Mouse (Mus musculus) urinary bladder, postnatal 10 days (tissue): ENCODE data around the gene Nufip2.
"Not testable (repeated sequence)": the region's sequence is repeated elsewhere in the genome, so short reads cannot be mapped to it uniquely, and the experiment has no call there.

Experiments
- DNase-seq: peaks from one replicate; pipeline ENCODE4 v3.0.0; 2022; ENCODE audit warnings: low spot score

Nufip2 gene

GRCm38 (mm10) chr11:77713736-77714135, 27.8 kb downstream of the Nufip2 start:
- no peak for DNase-seq

DNA sequence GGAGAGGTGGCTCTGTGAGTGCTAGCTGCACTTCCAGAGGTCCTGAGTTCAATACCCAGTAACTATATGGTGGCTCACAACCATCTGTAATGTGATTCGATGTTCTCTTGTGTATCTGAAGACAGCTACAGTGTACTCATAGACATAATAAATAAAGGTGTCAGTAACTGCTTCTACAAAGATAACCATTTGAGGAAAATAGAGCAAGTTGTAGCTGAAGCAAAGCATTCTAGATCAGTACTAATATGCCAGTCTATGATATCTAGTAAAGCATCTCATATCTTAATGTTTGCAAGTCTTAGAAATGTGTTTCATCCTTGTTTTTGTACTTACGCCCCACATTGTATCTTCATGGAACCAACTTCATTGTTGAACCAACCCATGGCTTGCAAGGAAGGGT, 33.1 kb downstream of the Nufip2 start:
- DNase-seq, result no peak

DNA sequence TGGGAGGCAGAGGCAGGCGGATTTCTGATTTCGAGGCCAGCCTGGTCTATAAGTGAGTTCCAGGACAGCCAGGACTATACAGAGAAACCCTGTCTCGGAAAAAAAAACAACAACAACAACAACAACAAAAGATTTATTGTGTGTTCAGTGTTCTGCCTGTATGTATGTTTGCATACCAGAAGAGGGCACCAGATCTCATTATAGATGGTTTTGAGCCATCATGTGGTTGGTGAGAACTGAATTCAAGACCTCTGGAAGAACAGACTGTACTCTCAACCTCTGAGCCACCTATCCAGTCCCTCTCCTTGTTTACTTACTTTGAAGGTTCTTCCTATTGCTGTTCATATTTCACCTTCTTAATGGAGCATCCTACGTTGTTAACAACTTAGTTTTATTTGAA, 35.4 kb downstream of the Nufip2 start:
- DNase-seq, result no peak

- no peak for DNase-seq
These were observed 38.8 kb downstream of the Nufip2 start for GRCm38 (mm10) chr11:77724766-77725165.

- no peak for DNase-seq
These were observed 39.2 kb downstream of the Nufip2 start, which contains the start of gene Cryba1 for GRCm38 (mm10) chr11:77725183-77725582. Gene Cryba1 (minus strand): TSS chr11:77725283.

DNA sequence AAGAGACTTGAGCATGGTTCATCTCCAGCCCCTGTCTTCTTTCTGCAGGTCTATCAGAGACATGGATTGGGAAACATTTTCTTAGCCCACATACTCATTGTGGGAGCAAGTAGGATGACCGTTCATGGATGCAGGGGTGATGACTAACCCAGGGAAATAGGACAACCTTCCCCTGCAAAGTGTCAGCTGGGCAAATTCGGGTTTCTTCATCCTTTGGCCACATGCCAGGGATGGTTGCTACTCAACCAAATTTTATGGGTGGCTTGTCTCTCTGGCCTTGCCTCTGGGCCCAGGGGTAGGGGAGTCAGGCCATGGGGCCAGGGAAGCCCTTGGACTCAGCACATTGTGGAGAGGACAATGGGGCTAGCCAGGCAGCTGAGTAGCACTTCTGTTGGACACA, 42.6 kb downstream of the Nufip2 start:
- no peak for DNase-seq

GRCm38 (mm10) chr11:77737289-77737688, 51.3 kb downstream of the Nufip2 start:
- DNase-seq, result peak; percentile 56

DNA sequence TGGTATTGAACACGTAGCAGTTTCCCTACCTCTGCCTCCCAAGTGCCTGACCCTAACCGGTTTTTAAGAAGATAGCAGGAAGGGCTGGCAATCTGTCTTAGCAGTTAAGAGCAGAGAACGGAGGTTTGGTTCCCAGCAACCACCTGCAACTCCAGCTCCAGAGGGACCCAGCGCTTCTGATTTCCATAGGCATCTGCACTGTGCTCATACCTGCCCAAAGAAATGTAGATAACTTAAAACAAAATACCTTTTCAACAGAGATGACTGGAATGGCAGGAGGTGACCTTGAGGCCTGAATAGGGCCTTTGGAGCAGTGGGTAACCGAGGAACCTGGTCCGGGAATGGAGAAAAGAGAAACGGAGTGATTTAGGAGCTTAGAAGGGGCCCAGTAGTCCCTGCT, 52.6 kb downstream of the Nufip2 start:
- no peak for DNase-seq

DNA sequence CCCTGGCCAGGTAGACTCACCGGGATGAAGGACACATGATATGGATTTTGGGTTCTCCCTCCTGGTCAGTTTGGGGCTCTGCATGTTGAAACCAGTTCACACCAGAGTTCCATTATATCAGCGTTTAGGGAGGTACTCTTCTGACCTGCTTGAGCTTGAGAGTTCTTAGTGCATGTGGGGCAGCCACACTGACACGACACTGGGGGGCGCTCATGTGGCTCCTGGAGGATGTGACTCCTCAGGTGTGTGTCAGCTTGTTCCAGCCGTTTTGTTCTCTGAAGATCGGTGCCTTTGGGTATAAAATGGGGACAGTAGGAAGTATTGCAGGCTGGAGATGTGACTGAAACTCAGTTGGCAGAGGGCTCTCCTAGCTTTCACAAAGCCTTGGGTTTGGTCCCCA, 58.0 kb downstream of the Nufip2 start:
- DNase-seq, result no peak

GRCm38 (mm10) chr11:77746652-77747051, 60.7 kb downstream of the Nufip2 start:
- DNase-seq, result no peak

GRCm38 (mm10) chr11:77747103-77747502, 61.1 kb downstream of the Nufip2 start:
- DNase-seq, result not testable (repeated sequence)

- DNase-seq, result no peak
These were observed 63.0 kb downstream of the Nufip2 start for GRCm38 (mm10) chr11:77748996-77749395.

- DNase-seq, result no peak
These were observed 66.6 kb downstream of the Nufip2 start for GRCm38 (mm10) chr11:77752525-77752924.

DNA sequence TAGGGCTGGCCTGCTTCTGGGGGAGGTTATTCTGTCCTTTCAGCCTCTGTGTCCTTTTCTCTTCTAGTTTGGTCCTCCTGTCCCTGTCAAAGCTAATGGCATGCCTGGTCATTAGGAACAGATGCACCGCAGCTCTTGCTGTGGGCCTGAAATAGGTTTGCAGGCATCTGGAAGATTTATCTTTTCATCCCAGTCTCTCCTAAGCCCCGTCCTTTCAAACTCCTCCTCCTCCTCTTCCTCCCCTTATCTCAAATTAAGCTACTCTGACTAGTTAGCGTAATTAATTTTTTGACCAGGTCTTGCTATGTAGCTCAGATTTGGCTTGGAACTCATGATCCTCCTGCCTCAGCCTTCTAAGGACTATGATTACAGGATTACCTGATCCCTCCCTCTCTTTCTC, 67.5 kb downstream of the Nufip2 start:
- DNase-seq, result no peak

DNA sequence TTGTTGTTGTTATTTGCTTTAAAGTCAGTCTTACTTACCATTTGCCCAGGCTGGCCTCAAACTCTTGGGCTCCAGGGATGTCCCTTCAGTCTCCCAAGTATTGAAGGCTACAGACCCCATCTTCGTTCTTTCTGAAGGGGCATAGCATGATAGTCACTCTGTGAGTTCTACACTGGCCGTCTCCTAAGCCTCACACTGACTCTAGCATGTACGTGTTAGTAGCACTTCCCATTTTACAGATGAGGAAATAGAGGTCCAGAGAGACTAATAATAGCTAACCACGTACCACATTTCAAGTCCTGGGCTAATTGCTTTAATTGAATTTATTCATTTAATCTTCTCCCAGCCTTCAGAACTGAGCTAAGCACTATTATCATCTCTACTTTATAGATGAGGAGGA, 74.1 kb downstream of the Nufip2 start:
- DNase-seq, result no peak

DNA sequence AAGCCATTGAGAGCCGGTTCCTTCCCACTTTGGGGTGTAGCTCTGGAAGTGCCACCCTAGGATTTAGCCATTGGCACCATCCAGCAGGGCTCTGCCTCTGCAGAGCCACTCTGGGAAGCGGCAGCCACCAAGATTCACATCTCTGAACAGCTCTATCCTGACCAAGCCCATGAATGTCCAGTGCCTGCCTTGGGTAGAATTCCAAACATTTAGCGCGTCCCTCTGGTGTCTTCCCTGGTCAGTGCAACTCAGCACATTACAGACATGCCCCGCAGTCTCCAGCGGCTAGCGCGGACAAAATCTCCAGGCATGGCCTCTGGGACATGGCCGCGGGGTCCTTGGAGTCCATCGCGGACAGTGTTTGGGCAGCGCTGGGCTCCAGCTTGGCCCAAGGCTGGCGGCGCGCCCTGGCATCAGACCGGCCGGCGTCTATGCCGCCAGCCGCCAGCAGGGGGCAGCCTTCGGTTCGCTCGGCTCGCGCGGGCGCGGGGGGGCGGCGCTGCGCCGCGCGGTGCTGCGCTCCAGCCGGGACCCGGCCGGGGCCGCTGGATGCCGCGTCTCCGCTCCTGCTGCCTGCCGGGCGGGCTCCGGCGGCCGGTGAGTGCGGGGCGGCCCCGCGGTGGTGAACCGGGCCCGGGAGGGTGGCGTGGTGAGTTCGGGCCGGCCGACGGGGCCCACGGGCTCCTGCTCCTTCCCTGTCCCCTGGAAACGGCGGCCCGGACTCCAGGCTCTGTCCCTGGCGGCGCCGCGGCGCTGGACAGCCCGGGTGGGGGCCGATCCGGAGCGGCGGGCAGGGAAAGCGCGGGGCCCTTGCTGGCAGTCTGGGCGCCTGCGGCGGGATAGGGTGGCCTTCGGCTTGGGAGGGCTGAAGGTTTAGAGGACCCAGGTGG, 77.1 kb downstream of the Nufip2 start, which contains the start of gene Myo18a:
Gene Myo18a, plus strand, starts transcription at position 464 of the 890 bp plus-strand sequence.
- DNase-seq, result peak; percentile 38

DNA sequence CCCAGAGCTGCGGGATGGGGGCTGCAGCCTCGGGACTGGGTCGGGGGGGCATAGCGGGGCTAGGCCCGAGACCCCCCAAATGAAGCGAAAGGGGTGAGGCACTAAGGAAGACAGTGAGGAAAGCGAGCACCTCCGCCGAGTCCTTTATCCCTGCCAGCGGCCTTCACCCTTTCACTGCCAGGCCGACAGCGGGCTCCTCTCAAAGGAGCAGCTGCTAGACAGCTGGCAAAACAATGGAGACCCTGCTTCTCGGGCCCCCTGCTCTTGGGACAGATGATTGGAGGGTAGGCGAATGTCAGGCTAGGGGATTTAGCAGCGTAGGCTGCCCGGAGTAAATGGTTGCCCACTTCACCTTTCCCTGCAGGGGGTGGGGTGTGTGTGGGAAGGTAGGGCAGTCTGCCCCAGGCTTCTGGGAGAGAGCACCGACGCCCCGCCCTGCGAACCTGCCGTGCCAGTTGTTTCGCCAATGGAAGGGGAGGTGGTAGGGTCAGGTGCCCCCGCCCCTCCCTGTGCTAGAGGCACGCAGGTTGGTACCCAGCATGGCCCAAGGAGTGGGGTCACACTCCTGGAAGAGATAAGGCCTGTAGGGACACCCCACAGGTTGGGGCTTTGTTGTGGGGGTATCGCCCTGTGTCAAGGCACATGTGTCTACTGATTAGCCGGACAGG, 77.9 kb downstream of the Nufip2 start:
- no peak for DNase-seq

GRCm38 (mm10) chr11:77764694-77765458, 78.9 kb downstream of the Nufip2 start:
- DNase-seq, result no peak

DNA sequence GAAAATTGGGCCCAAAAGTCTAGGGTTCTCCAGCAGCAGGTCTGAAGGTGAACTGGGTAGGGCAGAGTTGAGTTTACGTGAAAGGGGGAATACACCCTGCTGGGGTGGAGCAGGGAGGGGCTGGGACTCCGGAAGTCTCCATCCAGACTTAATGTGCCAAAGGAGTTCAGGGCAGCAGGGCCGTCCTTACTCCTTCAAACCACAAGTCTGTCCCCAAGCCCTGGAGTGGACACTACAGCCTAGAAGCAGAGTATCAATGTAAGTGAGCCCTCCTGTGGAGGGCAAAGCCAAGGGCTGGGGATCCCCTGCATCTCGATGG, 79.5 kb downstream of the Nufip2 start:
- DNase-seq, result no peak

DNA sequence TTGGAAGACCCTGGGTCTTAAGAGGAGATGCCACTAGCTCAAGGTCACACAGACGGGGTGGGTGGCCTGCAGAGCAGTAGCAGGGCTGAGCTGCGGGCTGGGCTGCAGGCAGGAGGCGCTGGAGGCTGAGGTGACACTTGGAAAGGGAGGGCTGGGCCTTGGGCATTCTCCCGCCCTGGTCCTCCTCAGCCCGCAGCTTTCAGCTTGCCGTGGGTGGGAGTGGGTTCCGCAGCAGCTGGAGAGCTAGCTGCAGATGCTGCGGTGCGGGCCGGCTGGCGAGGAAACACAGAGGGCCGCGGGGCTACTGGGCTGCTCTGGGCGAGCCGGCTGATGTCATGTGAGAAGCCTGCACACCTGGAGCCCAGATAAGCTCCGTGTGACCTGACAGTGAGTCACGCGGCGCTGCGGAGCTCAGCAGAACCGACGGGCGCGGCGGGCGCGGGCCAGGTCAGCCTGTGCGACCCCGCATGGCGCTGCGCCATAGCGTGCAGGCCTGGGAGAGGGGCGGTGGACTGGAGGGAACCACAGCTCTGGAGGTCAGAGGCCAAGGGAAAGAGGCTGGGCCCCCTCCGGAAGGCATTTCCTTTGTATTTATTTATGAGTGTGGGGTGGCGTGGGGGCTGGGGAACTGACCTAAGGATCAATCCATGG, 80.5 kb downstream of the Nufip2 start:
- DNase-seq, result no peak

DNA sequence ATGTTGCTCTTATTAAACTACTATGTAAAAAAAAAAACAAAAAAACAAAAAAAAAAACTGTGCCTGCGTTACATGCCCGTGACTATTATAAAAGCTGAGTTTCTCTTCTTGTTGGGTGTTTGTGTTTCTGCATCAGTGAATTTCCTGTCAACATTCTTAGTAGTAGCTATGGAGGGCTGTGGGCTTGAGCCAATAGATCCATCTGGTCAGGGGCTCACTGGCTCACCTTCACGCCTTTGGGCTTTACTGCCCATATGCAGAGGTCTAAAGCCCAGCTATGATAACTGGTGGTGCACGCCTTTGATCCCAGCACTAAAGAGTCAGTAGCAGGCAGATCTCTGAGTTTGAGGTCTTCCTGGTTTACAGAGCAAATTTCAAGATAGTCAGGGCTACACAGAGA, 83.5 kb downstream of the Nufip2 start:
- DNase-seq, result no peak

DNA sequence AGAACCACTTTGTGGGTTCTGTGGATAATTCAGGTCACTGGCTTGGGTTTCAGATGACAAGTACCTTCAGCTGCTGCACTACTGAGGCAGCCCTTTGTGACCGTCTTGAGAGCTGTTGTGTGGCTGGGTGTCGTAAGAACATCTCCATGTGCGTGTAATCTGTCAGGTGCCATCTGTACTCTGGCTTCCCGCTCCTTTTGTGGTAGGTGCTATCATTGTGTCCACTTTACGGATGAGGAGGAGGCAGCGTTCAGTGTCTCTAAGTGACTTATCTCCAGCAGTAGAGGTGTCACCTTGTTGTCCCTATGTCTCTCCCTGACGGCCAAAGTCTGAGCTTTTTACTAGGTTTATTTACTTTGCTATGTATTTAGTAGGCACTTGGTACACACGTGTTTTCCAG, 84.4 kb downstream of the Nufip2 start:
- no peak for DNase-seq
